Mouse (Mus musculus) natural killer cell, adult 2 months (primary cell): ENCODE results near the gene Bahd1.

Experiments used
- DNase-seq, 2 experiments: peaks; one replicate each; pipeline ENCODE4 v3.0.0; 2022; ENCODE audit warnings: low spot score in 2 of 2

Gene Bahd1

GRCm38 (mm10) chr2:118899981-118900825 lies at the start of gene Bahd1:
TSS of gene Bahd1 (plus strand) at chr2:118900377.
- peak in 1 of 2 experiments; percentile 13 for DNase-seq

- no peak for DNase-seq
Observed at GRCm38 (mm10) chr2:118851756-118852155, 48.4 kb upstream of the Bahd1 start.

- peak; percentile 82 to 85 for DNase-seq
Observed at GRCm38 (mm10) chr2:118861454-118862339, 38.5 kb upstream of the Bahd1 start, which contains the start of gene Ivd. TSS of gene Ivd (plus strand) at chr2:118861954.

DNA sequence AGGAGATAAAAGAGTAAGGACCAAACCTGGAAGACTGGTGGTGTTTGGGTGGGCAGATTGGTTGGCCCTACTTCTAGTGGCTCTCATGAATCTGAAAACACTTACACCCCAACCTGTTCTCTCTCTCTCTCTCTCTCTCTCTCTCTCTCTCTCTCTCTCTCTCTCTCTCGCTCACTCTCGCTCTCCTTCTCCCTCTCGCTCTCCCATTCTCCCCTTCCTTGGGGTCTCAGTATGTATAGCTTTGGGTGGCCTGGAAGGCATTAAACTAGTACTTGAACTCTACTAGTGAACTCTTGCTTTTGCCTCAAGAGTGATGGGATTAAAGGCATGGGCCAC lies 37.9 kb upstream of the Bahd1 start:
- DNase-seq, result no peak

- DNase-seq, result no peak
Observed at GRCm38 (mm10) chr2:118870601-118871000, 29.6 kb upstream of the Bahd1 start.

DNA sequence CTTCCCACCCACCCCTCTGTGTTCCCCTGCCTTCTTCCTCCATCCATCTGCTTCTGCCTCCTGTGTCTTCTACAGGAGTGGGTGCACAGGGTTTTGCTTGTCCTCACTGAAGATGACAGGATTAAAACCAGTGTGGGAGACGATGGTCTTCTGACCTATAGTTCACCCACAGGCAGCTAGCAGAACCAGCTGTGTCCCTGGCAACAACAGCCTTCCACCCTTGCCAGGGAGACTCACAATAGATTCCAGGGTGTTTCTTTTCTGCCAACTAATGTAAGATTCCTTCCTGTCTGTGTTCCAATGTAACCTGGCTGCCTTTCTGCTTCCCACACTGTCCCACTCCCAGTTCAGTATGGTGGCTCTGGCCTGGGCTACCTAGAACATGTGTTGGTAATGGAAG lies 29.1 kb upstream of the Bahd1 start:
- DNase-seq, result no peak

DNA sequence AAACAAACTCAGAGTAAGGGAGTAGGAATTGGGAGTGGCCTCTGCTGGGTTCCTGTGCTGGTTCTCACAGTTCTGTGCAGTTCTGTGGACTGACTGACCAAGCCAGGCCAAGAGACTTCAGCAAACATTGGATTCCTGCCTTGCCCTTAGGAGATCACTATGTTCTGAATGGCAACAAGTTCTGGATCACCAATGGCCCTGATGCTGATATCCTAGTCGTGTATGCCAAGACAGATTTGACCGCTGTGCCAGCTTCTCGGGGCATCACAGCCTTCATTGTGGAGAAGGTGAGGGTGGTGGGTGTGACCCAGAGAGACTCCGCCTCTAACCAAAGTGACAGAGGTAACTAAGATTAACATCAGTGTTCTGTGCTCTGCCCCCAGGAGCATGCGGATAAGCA lies 27.2 kb upstream of the Bahd1 start:
- DNase-seq, result no peak

DNA sequence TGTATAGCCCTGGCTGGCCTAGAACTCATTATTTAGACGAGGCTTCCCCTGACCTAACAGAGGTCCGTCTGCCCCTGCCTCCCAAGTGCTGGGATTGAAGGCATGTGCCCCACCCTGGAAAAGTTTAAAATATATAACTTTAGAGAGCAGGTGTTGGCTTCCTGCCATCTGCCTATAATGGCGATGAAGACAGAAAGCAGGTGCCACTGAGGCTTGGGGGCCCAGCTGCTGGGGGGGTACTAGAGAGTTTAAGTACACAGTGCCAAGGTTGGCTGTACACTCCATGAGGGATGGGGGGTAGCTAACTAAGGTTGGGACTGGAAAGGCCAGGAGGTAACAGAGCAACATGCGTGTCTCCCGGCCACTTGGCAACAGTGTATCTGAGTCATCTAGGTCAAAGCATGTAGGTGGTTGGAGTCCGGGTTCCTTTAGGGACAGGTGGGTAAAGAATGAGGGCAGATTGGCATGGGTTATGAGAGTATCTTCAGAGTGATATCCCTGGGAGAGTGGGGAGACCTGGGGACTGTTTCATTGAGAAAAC lies 26.2 kb upstream of the Bahd1 start:
- DNase-seq, result no peak

- no peak for DNase-seq
Observed at GRCm38 (mm10) chr2:118875316-118875715, 24.9 kb upstream of the Bahd1 start.

- DNase-seq, result no peak
Observed at GRCm38 (mm10) chr2:118876453-118876852, 23.7 kb upstream of the Bahd1 start.

GRCm38 (mm10) chr2:118881019-118881418 lies 19.2 kb upstream of the Bahd1 start:
- no peak for DNase-seq

GRCm38 (mm10) chr2:118881956-118882355 lies 18.2 kb upstream of the Bahd1 start:
- DNase-seq, result no peak

DNA sequence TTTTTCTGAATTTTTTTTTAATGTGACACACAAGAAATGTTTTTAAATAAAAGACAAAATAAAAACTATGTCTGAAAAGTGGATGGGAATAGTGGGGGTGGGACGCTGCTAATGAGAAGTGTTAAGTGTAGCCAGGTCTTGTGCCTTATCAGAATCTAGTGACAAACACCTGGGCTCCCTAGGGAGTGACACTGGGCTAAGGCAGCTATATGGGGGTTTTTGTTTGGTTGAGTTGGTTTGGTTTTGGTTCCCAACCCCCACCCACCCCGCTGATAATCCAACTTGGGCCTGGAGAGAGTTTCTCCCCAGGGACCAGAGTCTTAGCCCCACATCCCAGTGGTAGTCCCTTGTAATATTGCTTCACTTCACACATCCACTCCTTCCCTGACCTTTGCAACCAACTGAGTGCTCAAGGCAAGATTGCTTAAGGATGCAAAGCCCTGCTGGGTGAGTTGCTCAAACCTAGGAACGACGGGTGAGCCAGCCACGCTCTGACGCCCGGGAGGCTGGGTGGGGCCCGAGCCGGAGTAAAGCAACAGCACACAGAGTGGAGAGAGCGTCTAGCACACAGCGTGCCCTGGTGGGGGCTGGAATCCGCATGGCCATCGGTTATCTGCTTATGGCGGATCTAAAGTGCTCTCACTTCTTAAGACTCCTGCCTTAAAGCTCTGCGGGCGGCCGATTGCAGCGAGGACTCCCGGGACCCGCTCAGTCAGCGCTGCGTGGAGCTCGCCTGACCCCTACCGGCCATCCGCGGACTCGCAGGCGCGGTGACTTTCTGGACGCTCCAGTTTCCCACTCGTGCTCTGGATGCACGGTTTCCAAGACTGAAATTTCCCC lies 17.1 kb upstream of the Bahd1 start:
- DNase-seq, result peak; percentile 65 to 82

DNA sequence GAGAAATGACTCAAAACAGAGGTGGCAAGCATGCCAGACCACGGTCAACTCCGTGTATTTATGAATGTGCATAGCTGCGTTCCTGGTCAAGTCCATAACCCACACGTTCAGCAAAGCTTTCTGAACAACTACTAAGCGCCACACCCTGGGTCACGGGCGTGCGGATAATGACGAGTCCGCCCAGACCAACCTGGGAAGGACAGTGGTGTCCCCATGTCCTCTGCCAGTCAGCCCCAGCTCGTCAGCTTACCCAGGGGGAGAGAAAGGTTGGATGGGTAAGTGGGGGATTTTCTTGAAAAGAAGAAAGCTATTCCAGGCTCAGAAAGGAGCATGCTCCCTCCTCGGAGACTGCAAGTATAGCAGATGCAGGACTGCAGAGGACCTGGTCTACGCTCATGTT lies 12.7 kb upstream of the Bahd1 start:
- no peak for DNase-seq

DNA sequence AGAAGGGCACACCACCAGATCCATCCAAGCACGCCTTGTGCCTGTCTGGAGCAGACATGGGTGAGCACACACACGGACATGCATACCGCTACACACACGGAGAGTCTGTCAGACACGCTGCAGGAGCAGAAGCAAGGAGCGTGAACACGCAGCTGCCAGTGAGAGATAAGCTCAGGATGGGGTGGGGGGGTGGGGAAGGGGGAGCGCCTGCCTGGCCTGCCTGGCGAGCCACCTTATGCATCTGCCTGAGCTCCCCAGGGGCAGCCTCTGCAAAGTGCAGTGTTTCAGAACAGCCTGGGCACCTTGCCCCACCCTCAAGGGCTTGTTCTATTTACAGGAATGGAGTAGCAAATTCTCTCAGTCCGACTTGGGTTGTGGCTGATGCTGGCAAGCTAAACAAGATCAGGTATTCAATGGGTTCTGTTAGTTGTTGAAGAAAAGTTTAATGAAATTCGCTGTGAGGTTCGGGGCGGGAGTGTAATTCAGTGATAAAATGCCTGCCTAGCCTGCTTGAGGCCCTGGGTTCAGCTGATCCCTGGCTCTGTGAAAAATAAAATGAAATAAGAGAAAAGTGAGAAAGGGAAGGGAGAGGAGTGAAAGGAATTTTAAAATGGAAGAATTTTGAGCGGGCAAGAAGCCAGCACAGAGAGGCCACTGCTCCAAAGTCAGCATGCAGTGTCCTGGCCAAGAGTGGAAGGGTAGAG lies 12.2 kb upstream of the Bahd1 start:
- no peak for DNase-seq

GRCm38 (mm10) chr2:118891173-118891572 lies 9.0 kb upstream of the Bahd1 start:
- no peak for DNase-seq

DNA sequence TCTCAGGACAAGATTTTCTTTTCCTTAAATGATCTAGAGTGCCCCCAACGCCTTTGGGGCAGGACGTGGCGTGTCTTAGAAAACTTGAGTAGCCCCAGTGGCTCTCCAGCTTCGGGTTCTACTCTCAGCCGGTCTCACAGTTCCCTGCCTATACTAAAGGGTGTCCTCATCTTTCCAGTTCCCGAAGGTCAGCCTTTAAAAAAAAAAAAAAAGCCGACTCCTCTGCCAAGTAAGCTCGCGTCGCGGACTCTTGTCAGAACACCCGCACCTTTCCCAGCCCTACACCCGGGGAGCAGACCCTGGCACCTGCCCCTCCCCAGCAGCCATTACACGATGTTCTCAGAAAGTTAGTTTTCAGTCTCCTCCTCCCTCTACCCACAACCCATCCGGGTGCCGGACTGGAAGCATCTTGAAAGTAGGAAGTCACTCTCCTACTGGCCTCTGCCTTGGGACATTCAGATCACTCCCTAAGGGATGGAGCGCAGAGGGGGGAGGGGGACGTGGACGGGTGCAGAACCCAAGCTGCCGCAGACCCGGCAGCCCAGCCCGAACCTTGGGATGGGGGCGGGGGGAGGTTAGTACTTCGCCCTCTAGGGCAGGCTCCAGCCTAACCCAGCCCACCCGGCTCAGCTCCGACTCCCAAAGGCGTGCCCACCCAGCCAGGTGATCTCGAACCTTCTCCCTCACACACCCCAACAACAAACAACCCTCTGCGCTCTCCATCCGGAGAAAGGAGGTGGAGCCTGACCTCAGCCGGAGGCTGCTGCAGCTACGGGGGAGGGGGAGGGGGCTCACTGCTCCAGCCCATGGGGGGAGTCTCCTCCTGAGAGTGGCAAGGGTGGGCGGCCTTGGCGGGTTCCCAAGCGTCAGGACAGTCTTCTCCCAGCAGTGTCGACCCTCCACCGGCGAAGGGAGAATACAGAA lies 3.9 kb upstream of the Bahd1 start:
- DNase-seq, result peak in 1 of 2 experiments; percentile 20

- DNase-seq, result peak; percentile 13 to 31
Observed at GRCm38 (mm10) chr2:118896914-118897291, 3.3 kb upstream of the Bahd1 start.

DNA sequence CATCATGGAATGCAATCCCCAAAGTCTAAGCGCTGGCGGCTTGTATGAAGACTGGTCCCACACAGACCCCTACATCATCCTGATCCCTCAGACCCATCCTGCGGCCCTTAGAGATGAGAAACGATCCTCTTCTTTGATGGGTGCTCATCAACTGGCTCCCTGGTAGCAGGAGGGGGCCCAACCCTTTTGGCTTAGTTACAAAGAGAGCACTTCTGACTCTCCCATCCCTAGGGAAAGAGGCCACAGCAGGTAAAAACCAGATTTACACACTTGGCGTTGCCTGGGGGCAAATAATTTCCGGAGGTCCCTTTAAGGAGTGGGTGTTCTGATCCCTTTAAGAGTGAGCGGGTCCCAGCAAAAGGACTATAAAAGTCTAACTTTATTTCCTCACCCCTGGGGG lies 2.8 kb upstream of the Bahd1 start:
- no peak for DNase-seq

- no peak for DNase-seq
Observed at GRCm38 (mm10) chr2:118897808-118898207, 2.4 kb upstream of the Bahd1 start.
